Mouse (Mus musculus) G1E-ER4 (cell line): Measurements from ENCODE around the gene Stradb. TPM values are rescaled to one million over a fixed set of nuclear protein-coding genes. Genes with fewer than 3 reads are reported as not detected.

ENCODE experiments used
- GATA1 ChIP-seq: IDR thresholded peaks from one replicate; pipeline ENCODE4 v1.8.0; 2012; ENCODE audit warnings: low read length, inconsistent platforms
- polyA plus RNA-seq: library from polyadenylated mRNA; stranded (reverse); fragments of >175 nt; gene quantifications from 2 replicates; pipeline ENCODE4 v1.2.3, GENCODE M21; 2012

The Stradb gene
- polyA plus RNA-seq, 1 experiment: 7.8 TPM

DNA sequence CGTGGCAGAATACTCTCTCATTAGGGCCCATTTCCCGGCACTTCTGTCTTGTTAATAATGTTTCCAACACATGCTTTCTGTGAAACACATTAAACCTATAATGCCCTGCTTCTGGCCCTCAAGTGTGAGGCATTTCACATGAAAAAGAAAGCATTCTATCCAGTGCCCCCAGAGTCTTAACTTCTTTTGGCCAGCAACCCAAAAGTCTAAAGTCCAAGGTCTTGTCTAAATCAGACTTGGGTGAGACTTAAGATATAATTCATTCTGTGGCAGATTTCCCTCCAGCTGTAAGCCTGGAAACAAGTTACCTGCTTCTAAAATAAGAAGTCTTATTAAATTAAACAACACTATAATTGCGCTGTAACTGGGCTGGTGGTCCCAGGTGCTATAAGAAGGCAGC is 48.2 kb downstream of the Stradb start:
- no peak for TF ChIP-seq GATA1

DNA sequence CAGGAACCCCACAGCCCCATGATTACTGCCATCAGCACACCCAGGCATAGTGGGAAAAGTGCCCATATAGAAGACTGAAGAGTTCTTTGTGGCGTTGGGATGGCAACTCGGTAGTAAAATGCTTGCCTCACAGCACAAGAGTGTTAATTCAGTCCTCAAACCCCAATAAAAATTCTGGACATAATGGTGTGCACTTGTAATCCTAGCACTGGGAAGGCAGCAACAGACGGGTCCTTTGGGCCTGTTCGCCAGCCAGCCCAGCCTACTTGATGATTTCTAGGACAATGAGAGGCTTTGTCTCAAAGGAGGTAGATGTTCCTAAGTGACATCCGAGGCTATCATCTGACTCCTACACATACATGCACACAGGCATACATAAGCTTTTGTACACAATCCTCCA is 64.4 kb downstream of the Stradb start:
- no peak for TF ChIP-seq GATA1

Other genes with a start within 250 kb of the Stradb start
- 0.02 TPM in 1 of 2 replicates, not detected in the other for gene Casp8, start 178.1 kb upstream of the Stradb start, polyA plus RNA-seq
- 101 and 125 TPM in 2 replicates for gene Trak2, start 92 bp upstream of the Stradb start, polyA plus RNA-seq
- gene C2cd6, start 121.4 kb downstream of the Stradb start, polyA plus RNA-seq: not detected in 2 replicates
- 3.6 and 4.4 TPM in 2 replicates for gene Tmem237, start 146.9 kb downstream of the Stradb start, polyA plus RNA-seq
- 0.11 TPM in 1 of 2 replicates, not detected in the other for gene Mpp4, start 189.9 kb downstream of the Stradb start, polyA plus RNA-seq